Mouse (Mus musculus): Measurements from ENCODE around the gene Mark2.

DNA sequence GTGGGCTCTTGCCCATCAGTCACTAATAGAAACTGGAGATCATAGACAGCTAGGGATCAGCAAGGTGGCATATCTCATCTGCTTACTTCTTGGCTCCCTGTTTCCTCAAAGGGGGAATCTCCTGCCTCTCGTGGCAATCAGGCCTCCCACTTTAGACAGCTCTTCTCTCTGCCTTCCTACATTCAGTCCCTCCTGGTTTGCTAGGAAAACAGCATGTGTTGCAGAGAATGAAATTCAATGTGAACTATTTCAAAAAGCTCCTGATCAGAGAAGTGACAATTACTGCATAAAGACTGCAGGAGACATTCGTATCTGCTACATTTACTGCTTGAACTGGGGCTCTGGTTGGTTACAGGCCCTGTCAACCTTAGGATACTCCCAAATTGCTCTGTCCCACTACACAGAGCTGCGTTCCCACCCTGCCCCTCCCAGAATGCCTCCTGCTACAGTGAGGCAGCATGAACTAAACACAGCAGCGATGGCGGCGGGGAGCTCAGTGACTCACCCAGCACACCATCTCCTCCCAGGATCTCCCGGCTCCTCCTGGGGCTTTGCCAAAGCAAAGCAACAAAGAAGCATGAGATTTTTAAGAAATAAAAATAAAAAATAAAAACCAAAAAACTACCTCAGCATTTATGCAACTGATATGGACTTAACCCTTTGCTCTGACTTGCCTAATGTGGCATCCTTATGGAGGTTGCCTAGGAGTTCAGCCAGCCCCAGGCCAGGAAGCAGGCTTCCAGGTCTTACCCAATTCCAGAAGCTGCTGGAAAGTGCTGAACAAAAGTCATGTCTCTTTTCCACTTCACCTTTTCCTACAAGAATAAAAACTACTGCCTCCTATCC is 39.8 kb downstream of the Mark2 start:
- TF ChIP-seq CTCF (IDR thresholded peaks at IDR 0.05; ENCODE audit: low read depth, low read length): no peak
- TF ChIP-seq POLR2A (IDR thresholded peaks at IDR 0.05; ENCODE audit: insufficient read depth, low read length): no peak
